Mouse (Mus musculus) large intestine, adult 2 months (tissue): ENCODE measurements around the gene Ifi35. TPM values are rescaled to one million over a fixed set of nuclear protein-coding genes. Genes with fewer than 3 reads are reported as not detected.
"Not testable (repeated sequence)": the region's sequence is repeated elsewhere in the genome, so short reads cannot be mapped to it uniquely, and the experiment has no call there.

ENCODE experiments used
- DNase-seq: peaks from one replicate; pipeline ENCODE4 v3.0.0-alpha.2; 2012; ENCODE audit warnings: low read depth, low spot score
- WGBS: fragments of 180-500 bp; shearing (Covaris S2); methylation state at CpG from one replicate; pipeline ENCODE4 v1.1.7; 2018; 5-methylcytosine and 5-hydroxymethylcytosine counted together
- polyA plus RNA-seq: library from polyadenylated mRNA; depleted of rRNA; stranded (reverse); fragments of >200 nt; gene quantifications from 2 replicates; pipeline ENCODE4 v1.2.3, GENCODE M21; 2012; rRNA removed

The Ifi35 gene
- polyA plus RNA-seq, result 96.2 and 146 TPM in 2 replicates

DNA sequence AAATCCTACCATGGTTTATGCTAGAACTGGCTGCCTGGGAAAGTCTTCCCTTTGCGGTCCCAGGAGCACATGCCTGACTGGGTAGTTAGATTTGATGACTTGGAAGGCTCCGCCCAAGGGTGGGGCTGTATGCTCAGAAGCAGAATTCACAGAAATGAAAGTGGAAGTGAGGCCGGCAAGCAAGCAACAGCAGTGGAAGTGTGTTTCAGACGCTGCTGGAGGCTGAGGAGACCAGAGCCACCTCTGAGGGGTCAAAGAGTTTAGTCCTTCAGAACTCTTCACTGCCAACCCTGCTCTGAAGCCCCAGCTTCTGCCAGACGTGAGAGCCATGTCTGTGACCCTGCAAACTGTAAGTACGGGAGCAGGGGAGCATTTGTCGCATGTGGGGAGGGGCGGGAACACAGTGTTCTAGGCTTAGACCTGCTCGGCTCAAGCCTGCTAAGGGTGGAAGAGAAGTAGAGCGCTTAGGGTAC is at the start of gene Ifi35:
Gene Ifi35 (plus strand): TSS at position 134 of the 473 bp plus-strand sequence.
- DNase-seq, result peak; percentile 97
- under 1% methylated on average over 10 of the region's 10 CpGs for WGBS

DNA sequence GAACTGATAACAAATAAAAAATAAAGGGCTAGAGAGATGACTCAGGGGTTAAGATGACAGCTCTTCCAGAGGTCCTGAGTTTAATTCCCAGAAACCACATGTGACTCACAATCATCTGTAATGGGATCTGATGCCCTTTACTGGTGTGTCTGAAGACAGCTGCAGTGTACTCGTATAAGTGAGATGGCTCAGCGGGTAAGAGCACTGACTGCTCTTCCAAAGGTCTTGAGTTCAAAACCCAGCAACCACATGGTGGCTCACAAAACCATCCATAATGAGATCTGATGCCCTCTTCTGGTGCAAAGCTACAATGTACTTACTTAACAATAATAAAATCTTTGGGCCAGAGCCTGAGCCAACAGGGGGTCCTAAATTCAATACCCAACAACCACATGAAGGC is 32.9 kb upstream of the Ifi35 start:
- WGBS, result 89% methylated on average over 2 of the region's 2 CpGs
- DNase-seq, result no peak

DNA sequence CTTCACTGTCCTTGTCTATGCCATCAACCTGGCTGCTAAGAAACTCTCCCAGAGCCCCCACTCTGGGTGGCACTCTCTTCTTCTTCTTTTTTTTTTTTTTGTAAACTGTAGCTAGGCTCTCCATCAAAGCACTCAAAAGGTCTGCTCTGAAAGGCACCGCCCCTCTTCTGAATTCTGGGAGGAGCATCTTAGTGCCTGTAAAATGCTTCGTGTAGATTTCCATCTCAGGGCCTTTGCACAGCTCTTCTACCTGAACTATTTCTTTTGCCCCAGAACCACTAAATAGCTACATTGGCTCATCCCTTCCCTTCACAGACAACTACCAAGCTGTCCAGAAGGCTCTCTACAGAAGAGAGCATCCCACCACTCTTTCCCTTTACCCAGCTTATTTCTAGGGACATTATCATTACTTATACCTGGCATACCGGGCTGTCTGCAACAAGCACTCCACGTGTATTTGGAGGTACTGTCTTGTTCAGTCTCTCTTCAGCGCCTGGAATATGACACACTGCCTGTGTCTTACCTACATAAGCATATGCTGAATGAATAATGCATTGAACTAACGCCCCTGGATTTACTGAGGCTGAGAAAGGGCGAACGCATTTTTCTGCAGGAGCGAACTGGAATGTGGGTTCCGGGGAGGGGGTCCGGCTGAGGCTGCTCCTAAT is 31.6 kb upstream of the Ifi35 start:
- no peak for DNase-seq
- under 1% methylated on average over 11 of the region's 11 CpGs for WGBS

DNA sequence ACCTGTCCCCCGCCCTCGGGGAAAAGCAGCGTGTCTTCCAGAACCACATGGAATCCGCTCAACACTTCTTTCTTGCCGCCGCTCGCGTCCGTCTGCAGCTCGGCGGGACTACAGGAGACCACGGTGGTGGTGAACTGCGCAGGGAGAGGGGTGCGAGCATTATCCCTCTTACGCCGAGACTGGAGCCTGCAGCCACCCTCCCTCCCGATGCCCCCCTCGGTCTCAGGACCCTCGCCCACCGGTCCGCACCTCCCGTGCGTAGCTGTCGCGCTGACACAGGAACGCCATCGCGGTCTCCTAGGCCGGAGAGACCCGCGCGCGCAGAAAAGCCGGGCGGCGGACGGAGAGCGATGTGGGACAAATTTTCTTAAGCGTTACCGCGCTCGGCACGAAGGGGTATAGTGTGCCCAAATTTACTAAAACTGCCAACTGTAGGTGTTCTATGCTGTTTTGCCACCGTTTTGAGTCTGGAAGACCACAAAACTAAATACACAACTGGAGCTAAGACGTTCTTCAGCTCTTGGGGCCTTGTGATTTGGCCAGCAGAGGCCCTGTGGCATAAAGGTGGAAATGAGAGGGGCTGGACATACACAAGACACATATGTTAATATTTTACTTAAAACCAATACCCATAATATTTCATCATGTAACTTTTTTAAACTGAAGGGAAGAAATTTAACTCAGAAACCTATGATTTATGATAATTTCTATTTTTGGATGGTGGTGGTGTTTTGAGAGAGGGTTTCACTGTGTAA is 30.9 kb upstream of the Ifi35 start, which contains the start of gene Aarsd1:
Gene Aarsd1 (minus strand): TSS at position 515 of the 755 bp plus-strand sequence.
- under 1% methylated on average over 45 of the region's 45 CpGs for WGBS
- peak; percentile 53 for DNase-seq

DNA sequence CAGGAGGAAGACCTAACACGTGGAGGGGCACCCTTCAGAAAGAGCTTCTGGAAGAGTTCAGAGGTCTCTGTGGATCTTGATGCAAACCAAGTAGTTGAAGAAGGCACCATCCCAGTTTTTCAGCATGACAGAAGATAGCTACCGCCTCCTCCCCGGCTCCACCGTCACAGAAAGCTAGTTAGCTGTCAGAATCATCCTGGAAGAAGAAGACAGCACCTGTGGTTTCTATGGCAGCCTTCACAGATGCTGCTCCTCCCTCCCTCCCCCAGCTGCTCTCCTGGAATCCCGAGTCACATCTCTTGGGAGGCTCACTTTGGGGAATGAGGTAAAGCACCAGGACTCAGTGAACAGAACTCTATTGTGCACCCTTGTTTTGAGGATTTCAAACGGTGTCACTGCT is 29.2 kb upstream of the Ifi35 start:
- DNase-seq, result no peak
- WGBS, result 66% methylated on average over 6 of the region's 6 CpGs

DNA sequence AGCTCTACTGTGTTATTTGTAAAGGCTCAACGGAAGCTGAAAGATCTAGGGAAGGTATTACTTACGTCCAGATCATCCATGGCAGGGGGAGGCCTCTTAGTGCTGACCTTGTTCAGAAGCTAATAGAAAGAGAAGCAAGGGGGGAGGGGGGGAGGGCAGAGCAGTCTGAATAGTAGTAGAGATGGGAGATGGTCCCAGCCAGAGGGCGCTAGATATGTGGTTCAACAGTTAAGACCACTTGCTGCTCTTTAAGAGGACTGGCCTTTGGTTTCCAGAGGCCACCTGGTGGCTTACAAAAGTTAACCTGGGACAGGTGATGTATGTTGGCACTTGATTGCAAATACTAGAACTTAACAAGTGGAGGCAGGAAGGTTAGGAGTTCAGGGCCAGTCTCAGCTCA is 28.6 kb upstream of the Ifi35 start:
- WGBS, result 65% methylated on average over 3 of the region's 3 CpGs
- DNase-seq, result no peak

DNA sequence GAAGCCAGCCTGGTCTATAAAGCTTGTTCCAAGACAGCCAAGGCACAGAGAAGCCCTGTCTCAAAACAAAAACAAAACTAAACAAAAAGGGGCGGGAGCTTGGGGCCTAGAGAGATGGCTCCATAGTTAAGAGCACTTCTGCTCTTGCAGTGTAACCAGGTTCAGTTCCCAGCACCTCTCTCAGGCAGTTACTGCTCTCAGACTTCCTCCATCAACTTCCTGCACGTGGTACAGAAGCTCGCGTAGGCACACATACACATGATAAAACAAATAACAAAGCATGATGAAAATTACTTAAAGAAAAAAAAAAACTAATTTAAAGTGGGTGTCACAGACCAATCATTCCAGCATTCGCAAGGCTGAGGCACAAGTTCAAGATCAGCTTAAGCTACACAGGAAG is 28.1 kb upstream of the Ifi35 start:
- no peak for DNase-seq
- 86% methylated on average over 5 of the region's 5 CpGs for WGBS

DNA sequence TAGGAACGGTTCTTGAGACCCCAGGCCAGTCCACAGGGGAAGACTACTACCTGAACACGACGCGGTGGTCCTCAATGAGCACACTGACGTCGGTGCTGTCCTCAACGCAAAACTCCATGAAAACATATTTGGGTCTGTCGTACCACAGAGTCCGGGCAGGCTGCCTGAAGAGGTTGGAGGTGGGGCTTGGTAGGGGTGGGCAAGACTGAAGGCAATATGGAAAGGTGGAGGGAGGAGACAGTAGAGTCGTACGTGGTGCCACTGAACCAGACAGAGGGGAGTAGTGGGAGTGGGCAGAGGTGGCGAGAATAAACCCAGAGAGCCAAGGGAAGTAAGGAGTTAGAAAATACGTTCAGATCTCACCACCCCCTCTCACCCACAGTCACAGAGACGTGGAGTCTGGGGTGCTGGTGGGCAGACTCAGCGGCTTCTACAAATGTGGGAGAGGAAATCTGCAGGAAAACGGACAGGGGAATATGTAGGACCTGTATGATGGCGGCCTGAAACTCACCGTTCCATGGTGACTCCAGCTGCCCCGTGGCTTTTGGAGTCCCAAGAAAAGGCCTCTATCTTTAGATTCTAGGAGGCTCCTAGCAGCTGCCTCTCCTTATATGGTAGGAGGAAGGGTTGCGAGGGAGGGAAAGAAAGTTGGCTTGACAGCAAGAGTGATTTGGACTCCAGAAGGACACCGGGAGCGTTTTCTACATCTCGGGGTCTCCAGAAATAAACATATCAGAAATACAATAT is 23.9 kb upstream of the Ifi35 start, which contains the start of gene Gm27029:
Gene Gm27029 (minus strand): TSS at position 692 of the 747 bp plus-strand sequence.
- 4% methylated on average over 23 of the region's 23 CpGs for WGBS
- no peak for DNase-seq

DNA sequence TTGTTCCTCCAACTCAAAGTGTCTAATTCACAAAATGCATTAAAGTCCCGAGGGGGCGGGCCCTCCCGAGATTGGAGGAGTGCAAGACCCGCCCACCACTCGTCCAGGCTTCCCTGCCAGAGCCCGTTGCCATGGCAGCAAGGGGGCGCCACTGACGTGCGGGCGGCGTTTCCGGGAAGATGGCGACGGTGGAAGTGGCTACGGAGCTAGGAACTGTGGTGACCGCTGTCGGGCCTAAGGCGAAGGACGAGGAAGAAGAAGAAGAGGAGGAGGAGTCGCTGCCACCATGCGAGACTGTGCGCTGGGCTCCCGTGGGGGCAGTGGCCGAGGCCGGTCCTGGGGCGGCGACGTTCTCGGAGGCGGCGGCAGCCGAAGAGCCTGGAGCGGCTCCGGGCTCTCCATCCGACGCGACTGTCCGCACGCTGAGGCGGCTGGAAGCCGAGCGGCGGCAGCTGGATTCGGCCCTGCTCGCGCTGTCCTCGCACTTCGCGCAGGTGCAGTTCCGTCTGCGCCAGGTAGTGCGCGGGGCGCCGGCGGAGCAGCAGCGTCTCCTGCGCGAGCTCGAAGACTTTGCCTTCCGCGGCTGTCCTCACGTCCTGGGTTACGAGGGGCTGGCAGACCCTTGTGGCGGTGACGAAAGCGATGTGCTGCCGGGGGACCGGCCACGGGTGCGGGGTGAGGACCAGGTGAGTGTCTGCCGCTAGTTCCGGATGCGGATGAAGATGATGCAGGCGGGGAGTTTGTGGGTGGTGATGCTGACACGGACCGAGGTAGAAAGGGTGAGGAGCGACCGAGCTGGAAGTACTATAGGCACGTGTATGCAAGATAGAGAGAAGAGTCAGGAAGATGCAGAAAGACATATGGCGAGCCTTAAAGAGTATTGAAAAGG is 23.0 kb upstream of the Ifi35 start, which contains the start of the genes Rundc1 and Ptges3l:
Gene Rundc1 (plus strand): TSS at position 161 of the 889 bp plus-strand sequence.
Gene Ptges3l (minus strand): TSS at position 409 of the 889 bp plus-strand sequence.
- DNase-seq, result peak; percentile 96
- WGBS, result under 1% methylated on average over 80 of the region's 81 CpGs

DNA sequence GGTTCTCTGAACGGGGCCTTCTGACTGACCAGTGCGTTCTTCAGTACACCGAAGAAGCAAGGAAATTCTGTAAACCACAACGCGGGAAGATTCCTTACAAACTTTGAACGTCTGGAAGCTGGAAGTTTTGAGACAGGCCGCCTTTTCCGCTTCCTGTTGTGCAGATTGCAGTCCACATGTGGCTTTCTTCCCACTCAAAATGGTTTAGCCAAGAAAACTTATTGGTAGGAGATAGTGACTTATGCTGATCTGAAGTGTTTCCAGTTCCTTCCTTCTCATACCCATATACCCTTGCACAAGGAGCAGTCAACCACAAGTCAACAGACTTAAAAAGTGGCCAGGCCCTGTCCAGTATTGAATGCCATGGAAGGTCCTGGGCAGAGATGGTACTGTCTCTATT is 22.0 kb upstream of the Ifi35 start:
- DNase-seq, result no peak
- WGBS, result 28% methylated on average over 8 of the region's 8 CpGs

DNA sequence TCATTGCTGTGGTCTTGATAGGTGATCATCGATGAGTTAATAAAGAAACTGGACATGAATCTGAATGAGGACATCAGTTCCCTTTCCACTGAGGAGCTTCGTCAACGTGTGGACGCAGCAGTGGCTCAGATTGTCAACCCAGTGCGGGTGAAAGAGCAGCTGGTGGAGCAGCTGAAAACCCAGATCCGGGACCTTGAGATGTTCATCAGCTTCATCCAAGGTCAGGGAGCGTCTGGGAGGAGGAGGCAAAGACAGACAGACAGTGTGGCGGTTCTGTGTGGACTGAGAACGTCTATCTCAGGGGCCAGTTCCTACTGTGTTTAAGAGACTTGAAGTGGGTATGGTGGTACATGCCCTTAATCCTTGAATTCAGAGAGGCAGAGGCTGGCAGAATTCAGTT is 16.9 kb upstream of the Ifi35 start:
- WGBS, result 92% methylated on average over 9 of the region's 9 CpGs
- DNase-seq, result no peak

DNA sequence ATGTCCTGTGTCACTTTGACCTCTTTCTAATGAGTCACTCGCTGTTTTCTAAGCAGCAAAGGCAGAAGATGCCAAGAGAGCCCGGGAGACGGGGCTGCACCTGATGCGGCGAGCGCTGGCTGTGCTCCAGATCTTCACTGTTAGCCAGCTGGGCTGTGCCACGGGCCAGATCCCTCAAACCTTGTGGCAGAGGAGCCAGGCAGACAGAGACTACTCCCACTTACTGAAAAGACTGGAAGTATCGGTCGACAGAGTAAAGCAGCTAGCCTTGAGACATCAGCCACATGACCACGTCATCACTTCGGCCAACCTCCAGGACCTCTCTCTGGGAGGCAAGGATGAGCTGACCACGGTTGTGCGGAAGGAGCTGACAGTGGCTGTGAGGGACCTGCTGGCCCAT is 14.8 kb upstream of the Ifi35 start:
- WGBS, result 82% methylated on average over 13 of the region's 13 CpGs
- DNase-seq, result no peak

DNA sequence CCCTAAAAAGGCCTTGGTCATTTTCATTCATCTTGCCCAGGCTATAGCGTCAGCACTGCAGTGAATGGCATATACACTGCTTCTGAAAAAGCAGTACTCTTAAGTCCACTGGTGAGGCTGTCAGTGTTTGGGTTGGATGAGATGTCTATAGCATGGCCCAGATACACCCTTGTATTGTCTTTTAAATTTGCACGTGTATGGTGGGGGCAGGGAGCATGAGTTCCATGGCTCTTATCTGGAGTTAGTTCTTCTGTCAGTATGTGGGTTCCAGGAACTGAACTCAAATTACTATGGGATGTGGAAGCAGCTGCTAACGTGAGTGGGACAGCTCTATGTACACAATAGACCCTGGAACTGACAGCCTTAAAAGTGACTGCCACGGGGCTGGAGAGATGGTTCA is 12.4 kb upstream of the Ifi35 start:
- 79% methylated on average over 4 of the region's 4 CpGs for WGBS
- DNase-seq, result no peak

DNA sequence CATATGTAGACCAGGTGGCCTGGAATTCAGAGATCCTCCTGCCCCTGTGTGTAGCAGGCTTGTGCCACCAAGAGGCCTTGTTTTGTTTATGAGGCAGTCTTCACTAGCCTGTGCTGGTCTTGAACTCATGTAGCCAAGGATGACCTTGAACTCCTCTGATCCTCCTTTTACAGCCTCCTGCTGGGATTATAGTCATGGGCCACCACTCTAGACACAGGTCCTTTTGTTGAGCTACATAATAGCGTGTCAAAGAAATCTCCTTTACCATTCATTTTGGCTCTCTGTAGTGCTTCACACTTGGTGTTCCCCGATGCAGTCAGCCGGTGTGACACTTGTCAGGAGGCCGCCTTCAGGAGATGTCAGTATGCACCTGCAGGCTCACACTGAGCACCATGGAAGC is 11.3 kb upstream of the Ifi35 start:
- no peak for DNase-seq
- 83% methylated on average over 4 of the region's 4 CpGs for WGBS

DNA sequence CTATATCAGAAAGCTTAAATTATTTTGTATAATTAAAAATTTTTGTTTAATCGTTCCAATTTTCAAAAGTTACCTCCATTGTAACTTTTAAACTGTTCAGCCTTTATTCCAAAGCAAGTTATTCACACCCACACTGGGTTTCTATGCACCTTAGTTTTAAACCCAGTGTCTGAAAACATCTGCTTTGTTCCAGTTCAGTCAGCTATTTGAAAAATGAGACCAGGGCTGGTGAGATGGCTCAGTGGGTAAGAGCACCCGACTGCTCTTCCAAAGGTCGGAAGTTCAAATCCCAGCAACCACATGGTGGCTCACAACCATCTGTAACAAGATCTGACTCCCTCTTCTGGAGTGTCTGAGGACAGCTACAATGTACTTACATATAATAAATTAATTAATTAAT is 10.2 kb upstream of the Ifi35 start:
- not testable (repeated sequence) for DNase-seq
- 64% methylated on average over 3 of the region's 3 CpGs for WGBS

DNA sequence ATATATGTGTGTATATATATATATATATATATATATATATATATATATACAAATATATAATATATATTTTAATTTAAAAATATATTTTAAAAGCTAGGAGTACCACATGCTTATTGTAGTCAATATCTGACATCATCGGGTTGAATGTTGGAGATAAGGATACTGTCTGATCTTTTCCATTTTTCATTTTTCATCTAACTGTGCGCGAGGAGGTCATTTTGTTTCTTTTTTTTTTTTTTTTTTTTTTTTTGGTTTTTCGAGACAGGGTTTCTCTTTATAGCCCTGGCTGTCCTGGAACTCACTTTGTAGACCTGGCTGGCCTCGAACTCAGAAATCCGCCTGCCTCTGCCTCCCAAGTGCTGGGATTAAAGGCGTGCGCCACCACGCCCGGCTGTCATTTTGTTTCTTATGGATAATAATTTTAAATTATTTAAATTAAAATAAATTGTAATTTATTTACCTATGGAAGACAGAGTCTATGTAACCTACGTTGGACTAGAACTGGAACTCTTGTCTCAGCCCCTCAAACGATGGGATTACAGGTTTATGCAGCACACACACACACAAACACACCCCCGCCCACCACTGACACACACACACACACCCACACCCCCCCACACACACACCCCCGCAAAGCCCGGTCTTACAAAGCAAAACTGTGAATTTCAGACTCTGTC is 6.6 kb upstream of the Ifi35 start:
- 31% methylated on average over 14 of the region's 15 CpGs for WGBS
- not testable (repeated sequence) for DNase-seq

DNA sequence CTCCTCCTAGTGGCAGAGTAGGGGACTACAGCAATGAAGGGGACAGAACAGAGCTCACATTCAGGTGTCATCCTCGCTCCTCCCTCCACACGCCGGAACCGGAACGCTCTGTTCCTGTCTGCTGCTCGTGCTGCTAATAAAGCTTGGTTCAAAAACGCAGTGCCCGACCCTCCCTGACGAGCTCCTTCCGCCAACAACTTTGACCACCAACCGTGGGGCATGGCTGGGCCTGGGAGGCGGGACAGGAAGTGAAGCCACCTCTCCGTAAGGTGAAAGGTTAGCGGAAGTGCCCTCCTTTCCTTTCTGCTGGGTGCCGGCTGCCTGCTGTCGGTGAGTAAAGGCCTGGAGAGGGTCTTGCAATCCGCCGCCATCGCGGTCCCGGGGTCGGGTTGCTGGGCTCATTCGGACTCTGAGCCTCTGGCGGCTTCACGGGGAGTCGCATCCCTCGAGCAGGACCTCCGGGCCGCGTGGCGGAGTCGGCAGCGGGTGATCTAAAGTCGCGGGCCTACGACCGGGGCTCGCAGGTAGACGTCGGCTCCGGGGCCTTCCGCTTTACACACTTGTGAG is 6.0 kb upstream of the Ifi35 start, which contains the start of gene Rpl27:
Gene Rpl27 (plus strand): TSS at position 172 of the 567 bp plus-strand sequence.
- under 1% methylated on average over 42 of the region's 42 CpGs for WGBS
- peak; percentile 98 for DNase-seq

DNA sequence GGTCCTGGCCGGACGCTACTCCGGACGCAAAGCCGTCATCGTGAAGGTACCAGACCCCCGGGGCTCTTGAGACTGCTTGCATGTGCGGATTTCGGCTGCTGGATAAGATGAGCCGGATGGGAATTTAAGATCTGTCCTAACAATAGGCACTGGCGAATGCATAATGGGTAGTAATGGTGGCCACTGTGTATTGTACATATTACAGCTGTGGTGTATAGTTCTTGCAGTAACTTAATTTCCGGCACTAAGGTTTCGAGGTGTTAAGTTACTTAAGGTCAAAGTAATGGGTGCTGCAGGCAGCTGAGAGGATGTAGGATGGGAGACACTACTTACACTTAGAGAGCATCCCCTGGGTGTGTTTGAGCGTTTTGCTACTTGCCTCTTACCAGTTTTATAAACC is 5.4 kb upstream of the Ifi35 start:
- no peak for DNase-seq
- WGBS, result under 1% methylated on average over 14 of the region's 14 CpGs
